Mouse (Mus musculus) cerebellum, postnatal 36 days (tissue): ENCODE data around the gene Agtrap.
"Not testable (repeated sequence)": the region's sequence is repeated elsewhere in the genome, so short reads cannot be mapped to it uniquely, and the experiment has no call there.

Source experiments
- DNase-seq, 2 experiments: peaks; one replicate each; pipeline ENCODE4 v3.0.0; 2021 to 2022; ENCODE audit warnings: mixed read lengths in 2 of 2

The Agtrap gene

GRCm38 (mm10) chr4:148087907-148088527 is at the start of gene Agtrap:
TSS of gene Agtrap (minus strand) at chr4:148088031.
- peak; percentile 92 to 94 for DNase-seq

DNA sequence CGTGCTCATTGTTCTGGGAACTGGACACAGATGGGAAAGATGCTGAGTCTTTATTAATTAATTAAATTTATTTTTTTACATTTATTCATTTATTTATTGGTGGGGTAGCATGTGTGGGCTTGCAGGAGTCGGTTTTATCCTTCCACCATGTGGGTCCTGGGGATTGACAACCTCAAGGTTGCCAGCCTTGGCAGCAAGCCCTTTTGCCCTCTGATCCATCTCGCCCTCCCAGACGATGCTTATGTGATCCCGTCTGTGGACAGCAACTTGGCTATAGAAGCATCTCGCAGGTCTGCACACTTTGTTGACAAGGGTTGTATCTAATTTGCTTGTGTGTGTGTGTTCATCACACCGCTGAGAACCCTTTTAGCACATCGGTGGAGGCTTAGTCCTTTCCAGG is 49.7 kb upstream of the Agtrap start:
- DNase-seq, result no peak

- DNase-seq, result no peak
These were observed 47.2 kb upstream of the Agtrap start for GRCm38 (mm10) chr4:148134988-148135387.

DNA sequence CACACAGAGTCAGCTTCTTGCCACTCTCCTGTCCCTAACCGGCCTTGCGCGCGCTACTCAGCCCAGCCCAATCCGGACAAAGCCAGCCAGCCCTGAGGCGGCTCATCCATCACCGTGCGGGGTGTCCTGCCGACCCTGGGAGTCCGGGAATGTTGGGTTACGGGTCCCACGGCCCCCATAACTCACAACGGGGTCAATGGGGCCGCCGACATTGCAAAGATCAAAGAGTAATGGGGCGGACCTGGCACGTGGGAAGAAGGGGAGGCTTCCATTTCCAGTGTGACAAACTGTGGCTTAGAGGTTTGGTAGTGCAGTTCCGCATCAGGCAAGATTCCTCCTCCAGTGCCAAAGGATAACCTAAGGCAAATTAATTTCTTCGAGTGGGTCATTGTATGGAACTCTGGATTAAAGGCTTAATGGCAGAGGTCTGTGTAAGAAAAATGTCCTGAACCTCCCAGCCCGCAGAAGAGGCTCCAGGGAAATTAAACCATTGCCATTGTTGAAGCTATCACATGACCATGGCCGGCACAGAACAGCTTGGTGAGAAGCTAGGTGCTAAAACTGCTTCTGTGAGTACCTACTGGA is 43.8 kb upstream of the Agtrap start:
- DNase-seq, result no peak

GRCm38 (mm10) chr4:148130561-148131413 is 43.0 kb upstream of the Agtrap start, which contains the start of gene Draxin:
TSS of gene Draxin (minus strand) at chr4:148130698.
- DNase-seq, result no peak

GRCm38 (mm10) chr4:148130133-148130532 is 42.3 kb upstream of the Agtrap start, which contains the start of gene Mad2l2:
TSS of gene Mad2l2 (plus strand) at chr4:148130384.
- DNase-seq, result no peak

DNA sequence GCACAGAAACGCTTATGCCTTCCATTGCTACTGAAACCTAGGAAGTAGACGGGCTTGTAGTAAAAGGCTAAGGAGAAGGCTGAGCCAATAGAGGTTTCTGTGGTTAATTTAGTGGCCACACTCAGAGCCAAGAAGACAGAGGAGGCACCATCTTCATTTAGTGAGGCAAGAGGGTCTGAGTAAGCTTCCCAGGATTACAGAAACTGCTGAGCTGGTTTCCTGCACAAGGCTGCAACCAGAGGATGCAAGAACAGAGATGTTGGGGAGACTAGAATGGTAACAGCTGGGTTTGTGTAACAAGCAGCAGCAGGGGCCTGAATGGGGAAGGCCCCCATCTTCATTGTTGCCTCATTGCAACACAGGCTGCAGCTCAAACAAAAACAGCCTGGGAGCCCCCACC is 40.8 kb upstream of the Agtrap start:
- no peak for DNase-seq

GRCm38 (mm10) chr4:148128241-148128640 is 40.4 kb upstream of the Agtrap start:
- no peak for DNase-seq

GRCm38 (mm10) chr4:148122694-148123066 is 34.8 kb upstream of the Agtrap start:
- no peak for DNase-seq

DNA sequence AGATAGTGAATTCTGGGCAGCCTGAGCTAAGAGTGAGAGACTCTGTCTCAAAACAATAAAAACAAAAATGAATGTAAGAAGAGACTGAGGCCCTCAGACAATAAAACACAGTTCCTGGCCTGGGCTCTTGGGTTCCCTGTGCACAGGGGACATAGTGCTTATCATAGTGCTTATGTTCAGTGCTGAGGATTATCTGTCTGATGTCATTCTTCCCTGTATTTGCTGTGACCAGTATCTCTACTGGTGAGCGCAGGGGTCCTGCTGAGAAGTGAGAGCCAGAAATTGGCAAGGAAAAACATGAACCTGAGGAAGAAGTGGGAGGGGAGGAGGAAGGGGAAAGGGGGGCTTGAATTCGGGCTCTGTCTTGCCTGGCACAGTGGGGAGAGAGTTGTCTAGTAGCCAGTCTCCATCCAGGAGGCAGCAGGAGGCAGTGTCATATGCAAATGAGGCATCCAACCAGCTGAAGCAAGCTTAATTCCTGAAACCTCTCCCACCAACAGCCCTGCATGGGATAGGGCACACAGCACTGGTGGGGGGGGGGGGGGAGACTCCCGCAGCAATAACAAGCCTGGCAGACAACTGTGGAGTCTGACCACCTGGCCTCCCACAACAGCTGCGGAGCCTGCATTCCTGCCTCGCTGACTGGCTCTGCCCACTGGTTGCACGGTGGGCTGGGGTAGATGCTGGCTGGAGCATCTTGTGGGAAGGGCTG is 34.3 kb upstream of the Agtrap start:
- no peak for DNase-seq

- peak; percentile 72 to 73 for DNase-seq
These were observed 33.5 kb upstream of the Agtrap start for GRCm38 (mm10) chr4:148121362-148121761.

GRCm38 (mm10) chr4:148120555-148120954 is 32.7 kb upstream of the Agtrap start:
- no peak for DNase-seq

DNA sequence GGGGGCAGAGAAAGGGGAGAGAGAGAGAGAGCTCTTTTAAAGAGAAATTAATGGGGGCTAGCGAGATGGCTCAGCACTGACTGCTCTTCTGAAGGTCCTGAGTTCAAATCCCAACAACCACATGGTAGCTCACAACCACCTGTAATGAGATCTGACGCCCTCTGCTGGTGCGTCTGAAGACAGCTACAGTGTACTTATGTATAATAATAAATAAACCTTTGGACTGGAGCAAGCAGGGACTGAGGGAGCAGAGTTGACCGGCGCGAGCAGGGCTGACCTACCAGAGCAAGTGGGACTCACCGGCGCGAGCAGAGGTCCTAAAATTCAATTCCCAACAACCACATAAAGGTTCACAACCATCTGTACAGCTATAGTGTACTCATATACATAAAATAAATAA is 31.7 kb upstream of the Agtrap start:
- not testable (repeated sequence) for DNase-seq

DNA sequence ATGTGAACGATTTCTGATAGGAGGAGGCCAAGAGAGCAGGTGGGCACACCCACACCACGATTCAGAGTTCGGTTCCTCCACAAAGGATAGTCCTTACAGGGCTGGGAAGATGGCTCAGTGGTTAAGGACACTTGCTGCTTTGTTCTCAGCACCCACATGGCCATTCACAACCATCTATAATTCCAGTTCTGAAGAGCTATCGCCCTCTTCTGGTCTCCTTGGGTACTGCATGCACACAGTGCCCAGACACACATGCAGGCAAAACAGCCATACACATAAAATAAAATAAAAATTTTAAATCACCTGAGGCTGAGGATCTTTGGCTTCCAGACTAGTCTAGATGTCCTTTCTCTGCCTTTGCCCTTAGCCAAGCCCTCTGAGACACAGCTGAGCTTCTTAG is 29.6 kb upstream of the Agtrap start:
- no peak for DNase-seq

- no peak for DNase-seq
These were observed 28.8 kb upstream of the Agtrap start for GRCm38 (mm10) chr4:148116657-148117056.

DNA sequence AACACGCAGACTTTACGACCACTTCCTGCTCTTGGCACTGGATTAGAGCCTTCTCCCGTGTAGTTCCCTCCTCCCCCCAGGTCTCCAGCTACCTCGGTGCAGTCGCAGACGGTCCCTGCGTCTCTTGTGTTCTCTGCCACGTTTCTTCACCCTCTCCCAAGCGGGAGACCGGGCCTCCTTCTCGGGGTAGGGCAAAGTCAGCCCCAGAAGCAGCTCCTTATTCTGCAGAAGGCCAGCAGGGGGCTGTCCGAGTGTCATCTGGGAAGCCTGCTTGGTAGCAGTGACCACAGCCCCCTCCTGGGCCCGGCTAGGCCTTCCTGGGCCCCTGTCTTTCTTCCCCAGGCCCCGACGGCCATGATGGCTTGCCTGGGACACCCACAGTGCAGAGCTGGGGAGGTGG is 27.6 kb upstream of the Agtrap start:
- DNase-seq, result peak in 1 of 2 experiments; percentile 33

DNA sequence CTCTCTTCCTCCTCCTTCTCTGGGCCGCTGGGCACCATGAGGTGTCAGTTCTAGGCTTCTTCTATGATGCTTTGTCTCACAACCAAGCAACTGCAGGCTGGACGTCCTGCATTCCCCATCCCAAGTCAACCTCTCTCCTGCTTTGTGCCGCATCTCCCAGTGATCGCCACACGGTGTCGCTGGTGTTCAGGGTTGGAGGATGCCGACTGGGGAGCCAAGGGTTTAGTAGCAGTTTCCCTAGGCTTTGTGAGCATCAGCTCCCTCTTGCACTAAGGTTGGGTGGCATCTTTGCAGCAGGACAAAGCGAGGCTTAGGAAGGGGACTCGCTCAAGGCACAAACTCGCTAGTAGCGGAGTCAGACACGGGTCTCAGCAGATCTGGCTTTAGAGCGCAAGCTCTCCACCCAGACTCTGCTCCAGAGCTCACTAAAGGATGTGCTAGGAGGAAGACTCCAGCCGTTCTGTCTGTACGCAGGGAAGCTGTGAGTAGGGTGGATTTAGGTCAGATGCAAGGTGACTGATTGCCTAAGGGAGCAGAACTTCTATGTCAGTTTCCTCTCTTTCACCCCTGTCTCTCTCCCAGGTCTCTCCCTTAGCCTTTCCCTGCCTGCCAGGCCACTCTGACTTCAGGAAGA is 27.0 kb upstream of the Agtrap start:
- peak; percentile 88 for DNase-seq

GRCm38 (mm10) chr4:148112519-148112918 is 24.7 kb upstream of the Agtrap start:
- DNase-seq, result no peak

- DNase-seq, result no peak
These were observed 21.4 kb upstream of the Agtrap start for GRCm38 (mm10) chr4:148109215-148109614.

DNA sequence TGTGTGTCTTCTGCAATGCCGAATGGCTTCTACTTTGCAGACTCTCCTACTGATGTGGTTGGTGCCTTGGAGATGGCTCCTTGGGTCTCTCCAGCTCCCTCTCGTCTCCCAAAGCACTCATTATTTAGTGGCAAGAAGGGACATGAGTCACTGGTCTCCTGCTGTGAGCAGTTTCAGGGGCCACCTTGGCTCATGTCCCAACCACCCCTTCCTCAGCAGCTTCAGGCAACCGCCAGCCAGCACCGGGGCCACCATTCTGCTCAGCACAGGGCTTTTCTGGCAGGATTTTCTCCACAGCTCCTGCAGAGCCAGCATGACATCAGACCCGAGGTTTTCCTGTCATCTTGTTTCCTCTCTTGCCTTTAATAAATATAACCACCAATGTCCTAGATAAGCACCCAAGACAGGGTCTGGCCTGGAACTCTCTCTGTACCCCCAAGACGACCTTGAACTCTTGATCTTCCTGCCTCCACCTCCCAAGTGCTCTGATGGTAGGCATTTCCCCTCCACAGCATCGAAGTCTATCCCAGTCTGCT is 20.8 kb upstream of the Agtrap start:
- no peak for DNase-seq

DNA sequence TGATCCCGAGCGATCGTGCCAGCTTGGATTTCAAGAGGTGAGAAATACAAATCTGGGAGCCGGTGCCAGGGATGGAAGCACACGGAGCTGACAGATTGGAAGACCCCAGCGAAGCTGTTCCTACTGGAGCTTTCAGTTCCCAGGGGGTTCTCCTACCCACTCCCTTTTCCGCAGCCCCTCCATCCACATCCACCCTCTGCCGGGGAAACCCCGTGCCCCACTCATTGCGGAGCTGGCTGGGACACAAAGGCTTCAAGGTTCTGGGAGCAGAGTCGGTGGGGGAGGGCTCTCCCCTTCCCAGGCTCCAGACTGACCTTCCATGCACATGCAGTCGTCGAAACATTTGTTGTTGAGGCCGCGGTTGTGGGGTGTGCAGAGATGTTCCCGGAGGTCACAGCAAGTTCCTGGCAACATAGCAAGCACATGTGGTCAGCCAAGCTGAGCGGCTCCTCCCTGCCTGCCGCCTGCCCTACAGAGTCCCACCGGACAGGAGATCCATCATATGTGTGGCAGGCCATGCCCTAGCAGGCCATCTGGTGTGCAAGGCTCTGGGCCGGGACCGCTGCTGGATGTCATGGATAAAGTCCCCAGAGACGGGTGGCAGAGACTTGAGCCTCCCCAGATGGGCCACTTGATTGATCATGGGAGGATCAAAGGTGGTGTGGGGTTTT is 19.9 kb upstream of the Agtrap start:
- DNase-seq, result no peak

DNA sequence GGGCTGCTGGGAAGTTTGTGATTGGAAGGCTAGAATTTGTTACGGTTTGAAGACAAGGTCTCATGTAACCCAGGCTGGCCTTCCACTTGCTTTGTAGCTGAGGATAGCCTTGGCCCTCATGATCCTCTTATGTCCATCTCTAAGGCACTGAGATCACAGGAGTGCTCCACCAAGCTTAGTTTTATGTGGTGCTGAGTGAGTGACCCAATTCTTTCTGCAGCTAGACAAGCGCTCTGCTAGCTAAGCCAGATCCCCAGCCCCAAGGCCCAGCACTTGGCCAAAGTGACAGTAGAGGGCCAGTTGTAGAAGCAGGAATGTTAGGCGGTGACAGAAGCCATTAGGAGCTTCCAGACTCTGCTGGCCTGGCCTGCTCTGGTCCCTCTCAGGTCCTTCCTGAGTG is 16.3 kb upstream of the Agtrap start:
- no peak for DNase-seq
